Mouse (Mus musculus): ENCODE data around the gene Asic5. TPM values are rescaled to one million over a fixed set of nuclear protein-coding genes. Genes with fewer than 3 reads are reported as not detected.

Asic5 gene
- total and polyA plus RNA-seq, 3 experiments = not detected

DNA sequence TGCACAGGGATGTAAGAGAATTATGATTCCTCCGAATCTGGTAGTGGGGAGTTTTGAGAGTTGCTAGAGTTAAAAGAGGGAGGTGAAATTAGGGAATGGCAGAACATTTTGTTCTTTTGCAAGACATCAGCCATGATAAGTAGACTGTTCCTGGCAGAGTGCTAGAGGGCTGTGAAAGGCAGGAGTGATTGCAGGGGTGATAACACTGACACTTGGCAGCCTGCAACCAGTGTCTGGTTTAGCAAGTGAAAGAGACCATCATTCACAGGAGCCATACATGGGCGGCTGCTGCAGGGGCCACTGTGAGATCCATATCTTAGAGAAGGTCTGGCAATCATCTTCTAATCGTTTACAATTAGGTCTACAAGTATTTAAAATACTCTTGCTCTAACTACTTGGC lies 43.2 kb upstream of the Asic5 start:
- DNase-seq (ENCODE audit: extremely low read depth) = no peak
- H3K4me1 ChIP-seq (ENCODE audit: control insufficient read depth in 1 of 2, insufficient read depth in 2 of 2) = peaks cover 0 to 73% of the 10 kb centered on the region in 2 experiments; a peak in 2 of 4 replicates
- no peaks in the 10 kb centered on the region for H3K27me3 ChIP-seq (replicated peaks)
- H3K27ac ChIP-seq (ENCODE audit: insufficient read depth, low read depth) = no peak overlapping the region
- H3K79me2 ChIP-seq (replicated peaks; ENCODE audit: control insufficient read depth, extremely low read depth, insufficient read depth, poor library complexity, severe bottlenecking) = peaks cover 25% of the 10 kb centered on the region
- no peak overlapping the region for H3K4me2 ChIP-seq (ENCODE audit: insufficient read depth, low read depth, poor library complexity, severe bottlenecking)
- dilution Hi-C loops (cut with MboI; ENCODE audit: extremely low pct_ligation_motif_present, extremely low pct_unique_long_range_greater_than_20kb, low sequenced_read_pairs) = no loop called here
- H3K9ac ChIP-seq (ENCODE audit: insufficient read depth, low read depth) = no peak overlapping the region
- H3K9me3 ChIP-seq (replicated peaks; ENCODE audit: low read length) = no peaks in the 10 kb centered on the region
- TF ChIP-seq NELFE (IDR thresholded peaks at IDR 0.05; ENCODE audit: low read depth, low read length) (no peak), SIN3A (IDR thresholded peaks at IDR 0.05; ENCODE audit: low read length) (no peak), TBP (conservative IDR thresholded peaks at IDR 0.05; ENCODE audit: low read depth, low read length) (no peak), POLR2A (IDR thresholded peaks at IDR 0.05; ENCODE audit: low read depth, low read length) (no peak), JUND (conservative IDR thresholded peaks at IDR 0.05; ENCODE audit: low read depth, low read length) (no peak), ETS1 (conservative IDR thresholded peaks at IDR 0.05; ENCODE audit: low read depth, low read length) (no peak), UBTF (IDR thresholded peaks at IDR 0.05; ENCODE audit: low read depth, low read length) (no peak), RCOR1 (conservative IDR thresholded peaks at IDR 0.05; ENCODE audit: low read depth, low read length) (no peak), E2F4 (IDR thresholded peaks at IDR 0.05; ENCODE audit: insufficient replicate concordance, low read depth, low read length) (no peak), MAX (IDR thresholded peaks at IDR 0.05; ENCODE audit: low read length) (no peak), MAFK (IDR thresholded peaks at IDR 0.05; ENCODE audit: insufficient replicate concordance, low read length) (no peak), MEF2A (IDR thresholded peaks at IDR 0.05; ENCODE audit: borderline replicate concordance, low read depth, low read length) (no peak), USF1 (IDR thresholded peaks at IDR 0.05; ENCODE audit: low read depth, low read length) (no peak), ZMIZ1 (IDR thresholded peaks at IDR 0.05; ENCODE audit: low read depth, low read length) (no peak), CHD2 (IDR thresholded peaks at IDR 0.05; ENCODE audit: low read length) (no peak), EP300 (IDR thresholded peaks at IDR 0.05; ENCODE audit: low read length) (no peak), GABPA (IDR thresholded peaks at IDR 0.05; ENCODE audit: insufficient replicate concordance, low read depth, low read length) (no peak), ELF1 (IDR thresholded peaks at IDR 0.05; ENCODE audit: low read depth, low read length) (no peak), CTCF (conservative IDR thresholded peaks at IDR 0.05 in 1 of 2, IDR thresholded peaks at IDR 0.05 in 1 of 2; ENCODE audit: low read depth in 2 of 2, low read length in 2 of 2) (no peak)
- no peak overlapping the region for H3K4me3 ChIP-seq (replicated peaks in 1 of 3; ENCODE audit: low read depth in 2 of 3, low read length in 2 of 3, poor library complexity in 1 of 3)
- peaks cover 17 to 55% of the 10 kb centered on the region in 2 experiments for H3K36me3 ChIP-seq (replicated peaks in 1 of 2; ENCODE audit: control insufficient read depth in 1 of 2, insufficient read depth in 1 of 2, low read length in 1 of 2)
- in situ Hi-C loops (cut with MboI; ENCODE audit: low pct_ligation_motif_present, low pct_unique_long_range_greater_than_20kb, low sequenced_read_pairs) = no loop called here

DNA sequence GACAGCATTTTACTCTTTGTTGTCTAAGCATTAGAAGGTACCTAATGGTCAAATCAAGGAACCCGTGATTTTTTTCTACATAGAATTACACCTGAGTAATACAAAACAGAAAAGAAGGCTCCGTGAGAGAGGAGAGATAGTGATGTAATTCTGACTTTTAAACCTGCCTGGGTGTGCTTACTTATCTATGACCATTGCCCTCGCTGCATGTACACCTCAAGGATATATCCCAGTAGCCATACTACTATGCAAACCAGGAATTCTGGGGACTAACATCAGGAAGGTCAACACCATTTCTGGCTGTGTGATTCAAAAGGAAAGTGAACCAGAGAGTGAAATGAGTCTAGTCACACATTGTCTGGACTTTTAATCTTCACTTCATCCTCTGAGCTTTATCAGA lies 39.7 kb upstream of the Asic5 start:
- H3K79me2 ChIP-seq (replicated peaks; ENCODE audit: control insufficient read depth, extremely low read depth, insufficient read depth, poor library complexity, severe bottlenecking) = peaks cover 14% of the 10 kb centered on the region
- H3K4me1 ChIP-seq (ENCODE audit: control insufficient read depth in 1 of 2, insufficient read depth in 2 of 2) = peaks cover 0 to 41% of the 10 kb centered on the region in 2 experiments; a peak in 2 of 4 replicates
- in situ Hi-C loops (cut with MboI; ENCODE audit: low pct_ligation_motif_present, low pct_unique_long_range_greater_than_20kb, low sequenced_read_pairs) (no loop called here), dilution Hi-C loops (cut with MboI; ENCODE audit: extremely low pct_ligation_motif_present, extremely low pct_unique_long_range_greater_than_20kb, low sequenced_read_pairs) (no loop called here)
- no peaks in the 10 kb centered on the region for H3K27me3 ChIP-seq (replicated peaks)
- H3K9me3 ChIP-seq (replicated peaks; ENCODE audit: low read length) = no peaks in the 10 kb centered on the region
- no peak overlapping the region for H3K4me2 ChIP-seq (ENCODE audit: insufficient read depth, low read depth, poor library complexity, severe bottlenecking)
- TF ChIP-seq NRF1 (IDR thresholded peaks at IDR 0.05; ENCODE audit: low read depth, low read length) (no peak), CTCF (conservative IDR thresholded peaks at IDR 0.05 in 1 of 2, IDR thresholded peaks at IDR 0.05 in 1 of 2; ENCODE audit: low read depth in 2 of 2, low read length in 2 of 2) (no peak), JUND (conservative IDR thresholded peaks at IDR 0.05; ENCODE audit: low read depth, low read length) (no peak), ZNF384 (IDR thresholded peaks at IDR 0.05; ENCODE audit: low read depth, low read length) (no peak), POLR2A (IDR thresholded peaks at IDR 0.05; ENCODE audit: low read depth, low read length) (no peak), MAZ (IDR thresholded peaks at IDR 0.05; ENCODE audit: low read depth, low read length) (no peak), TCF12 (IDR thresholded peaks at IDR 0.05; ENCODE audit: low read depth, low read length) (no peak), EP300 (IDR thresholded peaks at IDR 0.05; ENCODE audit: low read length) (no peak), JUN (IDR thresholded peaks at IDR 0.05; ENCODE audit: insufficient read depth, low read depth, low read length) (no peak)
- no peak overlapping the region for H3K9ac ChIP-seq (ENCODE audit: insufficient read depth, low read depth)
- peaks cover 34 to 70% of the 10 kb centered on the region in 2 experiments for H3K36me3 ChIP-seq (replicated peaks in 1 of 2; ENCODE audit: control insufficient read depth in 1 of 2, insufficient read depth in 1 of 2, low read length in 1 of 2)
- H3K4me3 ChIP-seq (replicated peaks in 1 of 3; ENCODE audit: low read depth in 2 of 3, low read length in 2 of 3, poor library complexity in 1 of 3) = no peak overlapping the region
- DNase-seq (ENCODE audit: extremely low read depth) = no peak
- H3K27ac ChIP-seq (ENCODE audit: insufficient read depth, low read depth) = no peak overlapping the region

Measured in CH12.LX (cell line).